Mouse (Mus musculus): ENCODE measurements around the gene Ints3.

DNA sequence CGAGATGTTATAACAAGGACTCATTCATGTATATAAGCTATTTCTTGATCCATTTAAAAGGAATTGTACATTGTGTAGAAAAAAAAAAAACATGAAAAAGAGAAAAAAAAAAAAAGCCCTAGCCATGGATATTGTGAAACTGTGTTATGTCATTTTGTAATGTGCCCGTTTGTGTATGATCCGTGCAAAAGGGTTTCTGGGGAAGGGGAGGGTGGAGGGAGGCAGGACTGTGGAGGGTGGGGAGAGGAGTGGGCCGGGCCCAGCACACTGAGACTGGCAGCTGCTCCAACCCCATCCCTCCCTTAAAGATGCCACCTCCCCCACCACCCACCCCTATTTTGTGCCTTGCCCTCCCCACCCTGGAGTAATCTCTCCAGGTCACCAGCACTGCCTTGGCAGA lies 71.9 kb downstream of the Ints3 start:
- no peak for TF ChIP-seq MAX (IDR thresholded peaks at IDR 0.05)
- no peak for TF ChIP-seq CTCF (IDR thresholded peaks at IDR 0.05; ENCODE audit: control insufficient read depth, insufficient read depth, insufficient read length)
- TF ChIP-seq FOSL1 (IDR thresholded peaks at IDR 0.05; ENCODE audit: insufficient read depth, low read length, poor library complexity, severe bottlenecking): no peak
- TF ChIP-seq MYOG (IDR thresholded peaks at IDR 0.05; ENCODE audit: control insufficient read depth, extremely low read depth, insufficient read length): no peak
- no peak for TF ChIP-seq CEBPB (IDR thresholded peaks at IDR 0.05; ENCODE audit: low read depth)

All from C2C12 (cell line).